Mouse (Mus musculus): ENCODE data around the gene Flvcr2.

- TF ChIP-seq POLR2A (IDR thresholded peaks at IDR 0.05; ENCODE audit: insufficient read length, low read depth) (no peak), USF1 (IDR thresholded peaks at IDR 0.05; ENCODE audit: low read depth) (no peak), MYOD1 (IDR thresholded peaks at IDR 0.05; ENCODE audit: control insufficient read depth in 1 of 3, insufficient read length in 2 of 3, low read depth in 2 of 3) (no peak), POLR2AphosphoS2 (IDR thresholded peaks at IDR 0.05; ENCODE audit: insufficient read length, low read depth) (no peak), TCF12 (IDR thresholded peaks at IDR 0.05; ENCODE audit: insufficient read depth, poor library complexity, severe bottlenecking) (no peak), MYOG (IDR thresholded peaks at IDR 0.05; ENCODE audit: control insufficient read depth in 1 of 3, insufficient read depth in 1 of 3, insufficient read length in 2 of 3, low read depth in 2 of 3) (no peak)
Measured at GRCm38 (mm10) chr12:85729022-85729944, 17.1 kb upstream of the Flvcr2 start.
